Mouse (Mus musculus) thymus, adult 2 months (tissue): ENCODE measurements around the gene Lrrc28. TPM values are rescaled to one million over a fixed set of nuclear protein-coding genes. Genes with fewer than 3 reads are reported as not detected.

Experiments used
- DNase-seq: peaks from one replicate; pipeline ENCODE4 v3.0.0; 2021
- H3K27ac ChIP-seq: fragments of 200-500 bp; 2 replicates; pipeline ENCODE4 v1.5.1; 2012; ENCODE audit warnings: low read length, control low read depth; ENCODE audit not compliant: control insufficient read depth, insufficient read depth
- H3K27me3 ChIP-seq: fragments of 200-500 bp; 2 replicates; pipeline ENCODE4 v1.6.1; 2012; ENCODE audit warnings: mild to moderate bottlenecking, low read length, moderate library complexity, mixed read lengths; ENCODE audit not compliant: control insufficient read depth, insufficient read depth
- H3K36me3 ChIP-seq: fragments of 200-500 bp; 2 replicates; pipeline ENCODE4 v1.6.1; 2012; ENCODE audit warnings: mild to moderate bottlenecking, low read length, moderate library complexity; ENCODE audit not compliant: control insufficient read depth, insufficient read depth
- H3K4me1 ChIP-seq: fragments of 200-500 bp; replicated peaks from 2 replicates; pipeline ENCODE4 v1.6.1; 2012; ENCODE audit warnings: low read length; ENCODE audit not compliant: control insufficient read depth, insufficient read depth
- H3K4me3 ChIP-seq: fragments of 200-500 bp; 2 replicates; pipeline ENCODE4 v1.5.1; 2012; ENCODE audit warnings: mild to moderate bottlenecking, low read length, control low read depth, moderate library complexity; ENCODE audit not compliant: control insufficient read depth, insufficient read depth
- CTCF ChIP-seq: fragments of 200-500 bp; IDR thresholded peaks from 2 replicates; pipeline ENCODE4 v1.5.1; 2012; ENCODE audit warnings: mild to moderate bottlenecking, control low read depth, low read length, moderate library complexity, borderline replicate concordance; ENCODE audit not compliant: control insufficient read depth, poor library complexity, insufficient read depth; ENCODE audit errors: extremely low read depth
- POLR2A ChIP-seq: fragments of 200-500 bp; IDR thresholded peaks from 2 replicates; pipeline ENCODE4 v1.6.1; 2012; ENCODE audit warnings: mild to moderate bottlenecking, low read length, control low read depth, moderate library complexity; ENCODE audit not compliant: control insufficient read depth, poor library complexity, insufficient read depth; ENCODE audit errors: extremely low read depth
- WGBS: fragments of 180-500 bp; shearing (Covaris S2); methylation state at CpG from one replicate; pipeline ENCODE4 v1.1.7; 2018; 5-methylcytosine and 5-hydroxymethylcytosine counted together
- polyA plus RNA-seq: library from polyadenylated mRNA; depleted of rRNA; stranded (reverse); fragments of >200 nt; gene quantifications from 2 replicates; pipeline ENCODE4 v1.2.3, GENCODE M21; 2012

Gene Lrrc28
- polyA plus RNA-seq, 1 experiment = 39.4 TPM

DNA sequence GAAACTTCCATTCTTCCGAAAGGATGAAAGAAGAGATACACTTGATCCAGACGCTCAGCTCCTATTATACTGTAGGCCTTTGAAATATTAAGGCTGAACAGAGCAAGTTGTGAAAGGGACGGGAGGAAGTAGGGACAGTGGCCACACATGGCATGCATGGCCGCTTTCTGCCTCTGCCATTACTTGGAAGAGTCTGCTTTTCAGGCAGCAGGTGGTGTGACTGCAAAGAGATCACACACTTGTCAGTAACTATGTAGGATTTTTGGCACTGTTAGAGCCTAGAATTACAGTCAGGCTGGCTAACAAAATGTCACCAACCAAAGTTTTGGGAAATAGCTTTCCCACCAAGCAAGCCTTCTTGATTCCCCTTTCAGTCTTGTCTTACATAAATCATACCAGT is 131.4 kb downstream of the Lrrc28 start:
- Histone ChIP-seq H3K36me3 (no peaks in the 10 kb centered on the region), H3K4me3 (no peak overlapping the region), H3K4me1 (peaks cover 24% of the 10 kb centered on the region), H3K27me3 (no peaks in the 10 kb centered on the region), H3K27ac (no peak overlapping the region)
- DNase-seq = no peak
- TF ChIP-seq POLR2A (no peak), CTCF (no peak)
- 89% methylated on average over 4 of the region's 4 CpGs for whole genome bisulfite sequencing

DNA sequence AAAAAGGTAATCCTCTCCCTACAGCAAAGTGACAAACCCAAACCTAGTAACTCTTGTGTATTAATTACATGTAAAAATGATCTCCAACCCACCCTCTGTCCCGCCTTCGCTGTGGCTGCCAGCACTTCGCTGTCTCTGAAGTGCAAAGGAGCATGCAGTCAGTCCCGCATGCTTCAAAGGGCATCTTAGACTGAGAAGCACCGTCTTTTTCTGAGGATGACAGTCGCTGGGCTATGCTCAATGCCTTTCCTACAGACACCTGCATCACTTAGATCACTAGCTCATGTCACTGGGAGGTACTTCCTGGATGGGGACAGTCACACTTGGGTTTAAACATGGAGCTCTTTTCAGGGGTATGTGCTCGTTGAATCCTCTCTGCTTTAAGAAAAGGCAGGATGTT is 133.5 kb downstream of the Lrrc28 start:
- TF ChIP-seq CTCF (no peak), POLR2A (no peak)

DNA sequence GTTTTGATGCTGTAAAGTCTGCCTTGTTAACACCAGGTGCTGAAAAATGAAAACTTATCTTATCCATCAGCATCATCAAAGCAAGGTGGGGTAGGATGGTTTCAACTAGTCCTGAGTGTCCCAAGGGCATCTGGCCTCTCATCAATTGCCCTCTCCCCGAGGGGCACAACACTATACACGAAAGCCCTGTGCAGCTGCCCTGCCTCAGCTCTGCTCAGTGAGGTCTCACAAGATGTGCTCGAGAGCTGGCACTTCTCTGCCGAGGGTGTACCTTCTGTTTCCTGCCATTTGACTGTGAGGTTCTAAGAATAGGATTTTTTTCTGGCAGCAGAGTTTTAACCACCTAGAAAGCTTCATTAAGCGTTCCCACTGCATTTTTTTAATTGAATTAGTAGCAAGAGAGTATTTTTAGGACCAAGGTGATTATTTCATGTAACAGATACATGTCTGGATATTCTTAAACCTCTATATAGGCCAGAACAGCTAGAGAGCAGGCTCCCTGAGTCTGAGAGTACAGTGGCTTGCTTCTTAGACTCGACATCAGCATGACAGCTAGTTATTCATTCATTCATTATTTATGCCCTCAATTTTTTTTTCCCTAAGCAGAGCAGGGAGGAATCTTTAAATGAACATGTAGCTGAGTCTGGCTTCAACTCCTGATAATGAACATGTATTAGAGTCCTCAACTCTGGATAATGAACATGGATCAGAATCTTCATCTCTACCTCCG is 141.6 kb downstream of the Lrrc28 start:
- 18% methylated on average over 7 of the region's 7 CpGs for WGBS
- Histone ChIP-seq H3K36me3 (no peaks in the 10 kb centered on the region), H3K27ac (peak overlapping the region; percentile 88), H3K4me3 (0 out of 2 replicates have a peak overlapping the region, but pooled peaks have one; percentile 5), H3K4me1 (peaks cover 57% of the 10 kb centered on the region), H3K27me3 (no peaks in the 10 kb centered on the region)
- TF ChIP-seq CTCF = no peak
- TF ChIP-seq POLR2A = no peak
- peak; percentile 61 for DNase-seq

More for the DNA sequence above, 133.5 kb downstream of the Lrrc28 start:
- no peak overlapping the region for H3K27ac ChIP-seq
- H3K4me3 ChIP-seq = no peak overlapping the region
- no peaks in the 10 kb centered on the region for H3K27me3 ChIP-seq
- peak; percentile 40 for DNase-seq
- 9% methylated on average over 7 of the region's 7 CpGs for WGBS
- peaks cover 24% of the 10 kb centered on the region for H3K4me1 ChIP-seq
- no peaks in the 10 kb centered on the region for H3K36me3 ChIP-seq

- H3K27me3 ChIP-seq = no peaks in the 10 kb centered on the region
- H3K4me3 ChIP-seq = no peak overlapping the region
- DNase-seq = no peak
- no peak for TF ChIP-seq CTCF
- no peak for TF ChIP-seq POLR2A
- 58% methylated on average over 4 of the region's 4 CpGs for WGBS
- H3K4me1 ChIP-seq = peaks cover 61% of the 10 kb centered on the region
- H3K36me3 ChIP-seq = no peaks in the 10 kb centered on the region
- peak overlapping the region; percentile 88 for H3K27ac ChIP-seq
Measured at GRCm38 (mm10) chr7:67502631-67503030, 142.4 kb downstream of the Lrrc28 start.

DNA sequence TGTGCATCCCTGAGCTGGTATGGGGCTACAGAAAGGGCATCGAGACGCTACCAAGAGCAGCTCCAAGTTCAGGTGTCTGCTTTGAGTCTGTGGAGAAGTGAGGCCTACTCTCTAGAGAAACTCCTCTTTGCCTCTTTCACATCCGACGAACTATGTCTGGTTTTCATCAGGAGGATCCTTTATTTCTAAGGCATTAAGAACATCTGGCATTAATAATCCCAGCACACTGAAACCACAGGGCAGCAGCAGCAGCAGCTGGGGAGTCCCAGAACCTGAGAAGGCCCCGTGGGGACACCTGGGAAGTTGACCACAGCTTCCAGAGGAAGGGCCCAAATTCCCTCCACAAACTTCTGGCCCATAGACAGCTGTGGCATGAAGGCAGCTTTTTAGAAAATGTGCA is 144.2 kb downstream of the Lrrc28 start:
- TF ChIP-seq POLR2A (no peak), CTCF (no peak)
- peaks cover 73% of the 10 kb centered on the region for H3K4me1 ChIP-seq
- 17% methylated on average over 5 of the region's 5 CpGs for WGBS
- DNase-seq = no peak
- no peaks in the 10 kb centered on the region for H3K27me3 ChIP-seq
- H3K27ac ChIP-seq = peak overlapping the region; percentile 84
- no peaks in the 10 kb centered on the region for H3K36me3 ChIP-seq
- H3K4me3 ChIP-seq = no peak overlapping the region

- Histone ChIP-seq H3K27ac (peak overlapping the region; percentile 84), H3K4me1 (peaks cover 69% of the 10 kb centered on the region), H3K27me3 (no peaks in the 10 kb centered on the region), H3K4me3 (no peak overlapping the region), H3K36me3 (no peaks in the 10 kb centered on the region)
- 6% methylated on average over 11 of the region's 11 CpGs for WGBS
- peak; percentile 76 for DNase-seq
- TF ChIP-seq POLR2A (no peak), CTCF (peak; percentile 66; the same call in 1 of the 2 replicates)
Measured at GRCm38 (mm10) chr7:67500076-67500828, 144.8 kb downstream of the Lrrc28 start.
